Mouse (Mus musculus) left cerebral cortex, postnatal 36 days (tissue): ENCODE data around the gene Serpinb1c. TPM values are rescaled to one million over a fixed set of nuclear protein-coding genes. Genes with fewer than 3 reads are reported as not detected.
"Not testable (repeated sequence)": the region's sequence is repeated elsewhere in the genome, so short reads cannot be mapped to it uniquely, and the experiment has no call there.

Source experiments
- DNase-seq, 2 experiments: peaks; one replicate each; pipeline ENCODE4 v3.0.0; 2021 to 2022; ENCODE audit warnings: low spot score in 2 of 2, mixed read lengths in 1 of 2
- intact Hi-C: fragments of 180-260 bp; cut with DNase I; formaldehyde crosslinking; loops from one replicate; pipeline ENCODE4 v1.15.1; 2025
- total RNA-seq, 2 experiments: library from RNA; stranded (reverse); gene quantifications; 2 replicates each; pipeline ENCODE4 v1.2.3; 2021

Serpinb1c gene
- under 1 TPM in 1 of 2 experiments, not detected in 1; 0.43 TPM for total RNA-seq

- intact Hi-C loops = no loop called here
- DNase-seq = no peak
These were observed at the start of gene Serpinb1c for GRCm38 (mm10) chr13:32898111-32898510. Serpinb1c (minus strand) TSS chr13:32898211.

- intact Hi-C loops, DNase-seq: not testable (repeated sequence)
These were observed 41.2 kb upstream of the Serpinb1c start for GRCm38 (mm10) chr13:32939191-32939590.

GRCm38 (mm10) chr13:32938275-32938674 is 40.3 kb upstream of the Serpinb1c start:
- DNase-seq, intact Hi-C loops: not testable (repeated sequence)

- intact Hi-C loops = no loop called here
- DNase-seq = no peak
These were observed 36.8 kb upstream of the Serpinb1c start for GRCm38 (mm10) chr13:32934706-32935381.

GRCm38 (mm10) chr13:32929107-32929750 is 31.2 kb upstream of the Serpinb1c start:
- no peak for DNase-seq
- intact Hi-C loops = no loop called here

GRCm38 (mm10) chr13:32927241-32927640 is 29.2 kb upstream of the Serpinb1c start:
- intact Hi-C loops = no loop called here

GRCm38 (mm10) chr13:32926661-32927060 is 28.6 kb upstream of the Serpinb1c start:
- intact Hi-C loops = no loop called here
- no peak for DNase-seq

More at GRCm38 (mm10) chr13:32927241-32927640, 29.2 kb upstream of the Serpinb1c start:
- no peak for DNase-seq

- intact Hi-C loops = no loop called here
- DNase-seq = no peak
These were observed 26.8 kb upstream of the Serpinb1c start for GRCm38 (mm10) chr13:32924578-32925360.

- intact Hi-C loops = no loop called here
These were observed 24.6 kb upstream of the Serpinb1c start for GRCm38 (mm10) chr13:32922622-32923021.

GRCm38 (mm10) chr13:32912770-32913380 is 14.9 kb upstream of the Serpinb1c start:
- intact Hi-C loops = no loop called here
- DNase-seq = no peak

More at GRCm38 (mm10) chr13:32922622-32923021, 24.6 kb upstream of the Serpinb1c start:
- DNase-seq = no peak

- DNase-seq = no peak
- intact Hi-C loops = no loop called here
These were observed 10.2 kb upstream of the Serpinb1c start for GRCm38 (mm10) chr13:32908182-32908581.

- intact Hi-C loops = loop anchor here (1.0 to 5.0 kb wide), 5 partner anchors 61 to 994 kb away; partner anchors contain the start of genes Serpinb1b and Serpinb6b
- peak; percentile 84 to 87 for DNase-seq
These were observed 5.3 kb upstream of the Serpinb1c start for GRCm38 (mm10) chr13:32903211-32903873.

GRCm38 (mm10) chr13:32902481-32903015 is 4.5 kb upstream of the Serpinb1c start:
- intact Hi-C loops = loop anchor here (1.0 to 5.0 kb wide), 5 partner anchors 62 to 995 kb away; partner anchors contain the start of genes Serpinb1b and Serpinb6b
- DNase-seq = peak; percentile 39 to 53

- no peak for DNase-seq
- intact Hi-C loops = loop anchor here (5.0 kb wide), 2 partner anchors 922 to 997 kb away; no protein-coding TSS in a partner anchor
These were observed 2.6 kb upstream of the Serpinb1c start for GRCm38 (mm10) chr13:32900639-32901038.

GRCm38 (mm10) chr13:32899114-32899513 is 1.1 kb upstream of the Serpinb1c start:
- intact Hi-C loops, DNase-seq: not testable (repeated sequence)

GRCm38 (mm10) chr13:32896931-32897330 is 1.1 kb downstream of the Serpinb1c start:
- DNase-seq = no peak
- intact Hi-C loops = no loop called here

- no peak for DNase-seq
- intact Hi-C loops = no loop called here
These were observed 13.3 kb downstream of the Serpinb1c start for GRCm38 (mm10) chr13:32884755-32885154.

- DNase-seq = no peak
- intact Hi-C loops = loop anchor here (10.0 kb wide), 1 partner anchor 1021 kb away; no protein-coding TSS in a partner anchor
These were observed 24.1 kb downstream of the Serpinb1c start for GRCm38 (mm10) chr13:32873862-32874261.

- no peak for DNase-seq
- intact Hi-C loops = no loop called here
These were observed 29.2 kb downstream of the Serpinb1c start for GRCm38 (mm10) chr13:32868843-32869242.
